Mouse (Mus musculus) forebrain, embryonic 11.5 days (tissue): ENCODE data around the gene Itga7. TPM values are rescaled to one million over a fixed set of nuclear protein-coding genes. Genes with fewer than 3 reads are reported as not detected.

ENCODE experiments used
- ATAC-seq: fragments of 200-750 bp; cut with Nextera tagmentation; replicated peaks from 2 replicates; pipeline ENCODE4 v1.8.0; 2017; ENCODE audit warnings: moderate TSS enrichment; ENCODE audit not compliant: low FRiP score
- DNase-seq: peaks from one replicate; pipeline ENCODE4 v3.0.0-alpha.2; 2017; ENCODE audit warnings: low spot score
- H3K27ac ChIP-seq: fragments of 300-500 bp; sonication (generic); 2 replicates; pipeline ENCODE4 v1.5.1; 2014; ENCODE audit warnings: low read depth, low read length
- H3K27me3 ChIP-seq: fragments of 300-500 bp; sonication (generic); 2 replicates; pipeline ENCODE4 v1.6.1; 2014; ENCODE audit warnings: mild to moderate bottlenecking, low read length, mixed read lengths; ENCODE audit not compliant: control insufficient read depth, insufficient read depth
- H3K36me3 ChIP-seq: fragments of 300-500 bp; sonication (generic); 2 replicates; pipeline ENCODE4 v1.6.1; 2014; ENCODE audit warnings: mild to moderate bottlenecking, low read length, moderate library complexity, mixed read lengths; ENCODE audit not compliant: control insufficient read depth, insufficient read depth
- H3K4me1 ChIP-seq: fragments of 300-500 bp; sonication (generic); replicated peaks from 2 replicates; pipeline ENCODE4 v1.6.1; 2014; ENCODE audit warnings: low read length, mixed read lengths; ENCODE audit not compliant: control insufficient read depth, insufficient read depth
- H3K4me2 ChIP-seq: fragments of 300-500 bp; sonication (generic); 2 replicates; pipeline ENCODE4 v1.6.1; 2014; ENCODE audit warnings: low read depth, mild to moderate bottlenecking, low read length, moderate library complexity, mixed read lengths; ENCODE audit not compliant: severe bottlenecking
- H3K4me3 ChIP-seq: fragments of 300-500 bp; sonication (generic); 2 replicates; pipeline ENCODE4 v1.5.1; 2014; ENCODE audit warnings: low read depth, low read length
- H3K9ac ChIP-seq: fragments of 300-500 bp; sonication (generic); 2 replicates; pipeline ENCODE4 v1.6.1; 2014; ENCODE audit warnings: low read length
- H3K9me3 ChIP-seq: fragments of 300-500 bp; sonication (generic); 2 replicates; pipeline ENCODE4 v1.6.1; 2016; ENCODE audit warnings: low read length, mixed read lengths; ENCODE audit not compliant: control insufficient read depth
- WGBS: fragments of 180-500 bp; shearing (Covaris S2); extraction: QIAGEN DNeasy Blood & Tissue Kit; methylation state at CpG from one replicate; pipeline ENCODE4 v1.1.7; 2014; 5-methylcytosine and 5-hydroxymethylcytosine counted together
- polyA plus RNA-seq: library from polyadenylated mRNA; unstranded; fragments of >200 nt; fragmentation: Nextera tagmentation; extraction: Ambion mirVana; gene quantifications from 2 replicates; pipeline ENCODE4 v1.2.1, GENCODE M21; 2014

The Itga7 gene
- polyA plus RNA-seq, 1 experiment from 2014 or later, result 0.69 TPM

GRCm38 (mm10) chr10:128995796-128996195, 62.2 kb downstream of the Itga7 start:
- ATAC-seq, result no peak

GRCm38 (mm10) chr10:128996523-128997040, 63.0 kb downstream of the Itga7 start:
- no peaks in the 10 kb centered on the region for H3K27me3 ChIP-seq
- DNase-seq (no peak), ATAC-seq (peak; percentile 44; the same call in 1 of the 2 replicates)
- H3K4me1 ChIP-seq, result no peaks in the 10 kb centered on the region
- H3K4me2 ChIP-seq, result no peak overlapping the region
- H3K27ac ChIP-seq, result no peak overlapping the region
- H3K4me3 ChIP-seq, result no peak overlapping the region
- 82% methylated on average over 4 of the region's 4 CpGs for WGBS
- H3K9ac ChIP-seq, result no peak overlapping the region
- H3K36me3 ChIP-seq, result no peaks in the 10 kb centered on the region
- H3K9me3 ChIP-seq, result no peaks in the 10 kb centered on the region

More at GRCm38 (mm10) chr10:128995796-128996195, 62.2 kb downstream of the Itga7 start:
- no peaks in the 10 kb centered on the region for H3K4me1 ChIP-seq
- no peak overlapping the region for H3K4me3 ChIP-seq
- no peak for DNase-seq
- H3K27ac ChIP-seq, result no peak overlapping the region
- WGBS, result 100% methylated on average over 1 of the region's 1 CpGs
- H3K27me3 ChIP-seq, result no peaks in the 10 kb centered on the region
- H3K36me3 ChIP-seq, result no peaks in the 10 kb centered on the region
- no peak overlapping the region for H3K9ac ChIP-seq
- no peak overlapping the region for H3K4me2 ChIP-seq
- no peaks in the 10 kb centered on the region for H3K9me3 ChIP-seq

- ATAC-seq, result no peak
- no peak overlapping the region for H3K9ac ChIP-seq
- no peak overlapping the region for H3K4me2 ChIP-seq
Measured at GRCm38 (mm10) chr10:129004032-129004920, 70.7 kb downstream of the Itga7 start.

More at GRCm38 (mm10) chr10:129004032-129004920, 70.7 kb downstream of the Itga7 start:
- Histone ChIP-seq H3K27ac (no peak overlapping the region), H3K36me3 (no peaks in the 10 kb centered on the region), H3K4me3 (no peak overlapping the region), H3K27me3 (no peaks in the 10 kb centered on the region), H3K4me1 (no peaks in the 10 kb centered on the region), H3K9me3 (no peaks in the 10 kb centered on the region)
- DNase-seq, result no peak
- WGBS, result 70% methylated on average over 14 of the region's 14 CpGs

Other genes with a start within 250 kb of the Itga7 start
- gene Rab5b, start 237.6 kb upstream of the Itga7 start, polyA plus RNA-seq, result 78.8 and 79.1 TPM in 2 replicates
- gene Pmel, start 229.6 kb upstream of the Itga7 start, polyA plus RNA-seq, result 1.8 and 4.5 TPM in 2 replicates
- 119 and 120 TPM in 2 replicates for gene Cdk2, start 228.8 kb upstream of the Itga7 start, polyA plus RNA-seq
- 3.9 and 4.0 TPM in 2 replicates for gene Dgka, start 189.0 kb upstream of the Itga7 start, polyA plus RNA-seq
- 47.6 and 51.4 TPM in 2 replicates for gene Pym1, start 185.9 kb upstream of the Itga7 start, polyA plus RNA-seq
- gene Mmp19, start 142.9 kb upstream of the Itga7 start, polyA plus RNA-seq, result 0.51 and 0.60 TPM in 2 replicates
- 38.6 and 38.8 TPM in 2 replicates for gene Dnajc14, start 129.8 kb upstream of the Itga7 start, polyA plus RNA-seq
- gene Tmem198b, start 129.4 kb upstream of the Itga7 start, polyA plus RNA-seq, result 22.7 and 24.2 TPM in 2 replicates
- 263 and 284 TPM in 2 replicates for gene Sarnp, start 116.5 kb upstream of the Itga7 start, polyA plus RNA-seq
- gene Ormdl2, start 112.2 kb upstream of the Itga7 start, polyA plus RNA-seq, result 70.1 and 73.0 TPM in 2 replicates
- 10.5 and 11.7 TPM in 2 replicates for gene Gdf11, start 42.1 kb upstream of the Itga7 start, polyA plus RNA-seq
- gene Cd63, start 32.8 kb upstream of the Itga7 start, polyA plus RNA-seq, result 144 and 151 TPM in 2 replicates
- 12.3 and 12.6 TPM in 2 replicates for gene Rdh5, start 10.9 kb upstream of the Itga7 start, polyA plus RNA-seq
- 191 and 202 TPM in 2 replicates for gene Bloc1s1, start 9.8 kb upstream of the Itga7 start, polyA plus RNA-seq
- gene Mettl7b, start 27.2 kb downstream of the Itga7 start, polyA plus RNA-seq, result not detected in 2 replicates
- not detected in 2 replicates for gene Olfr9, start 55.6 kb downstream of the Itga7 start, polyA plus RNA-seq
- not detected in 2 replicates for gene Olfr763, start 77.0 kb downstream of the Itga7 start, polyA plus RNA-seq
- not detected in 2 replicates for gene Olfr764-ps1, start 106.1 kb downstream of the Itga7 start, polyA plus RNA-seq
- not detected in 2 replicates for gene Olfr765, start 116.2 kb downstream of the Itga7 start, polyA plus RNA-seq
- not detected in 2 replicates for gene Olfr766-ps1, start 135.2 kb downstream of the Itga7 start, polyA plus RNA-seq
- not detected in 2 replicates for gene Olfr767, start 149.1 kb downstream of the Itga7 start, polyA plus RNA-seq
- gene Olfr768, start 165.6 kb downstream of the Itga7 start, polyA plus RNA-seq, result not detected in 2 replicates
- gene Olfr769, start 184.0 kb downstream of the Itga7 start, polyA plus RNA-seq, result not detected in 2 replicates
- gene Olfr770, start 205.2 kb downstream of the Itga7 start, polyA plus RNA-seq, result not detected in 2 replicates
- gene Olfr771, start 230.9 kb downstream of the Itga7 start, polyA plus RNA-seq, result not detected in 2 replicates
- gene Olfr772, start 244.1 kb downstream of the Itga7 start, polyA plus RNA-seq, result not detected in 2 replicates